Mouse (Mus musculus) NIH3T3 (cell line): Measurements from ENCODE around the gene Lin7a.

Source experiments
- DNase-seq: peaks from one replicate; pipeline ENCODE4 v3.0.0-alpha.2; 2012; ENCODE audit warnings: low read depth

Lin7a gene

GRCm38 (mm10) chr10:107323865-107324264 lies 52.4 kb downstream of the Lin7a start:
- no peak for DNase-seq

GRCm38 (mm10) chr10:107325558-107325957 lies 54.1 kb downstream of the Lin7a start:
- no peak for DNase-seq

- DNase-seq: no peak
These were observed 68.0 kb downstream of the Lin7a start for GRCm38 (mm10) chr10:107339524-107339923.

- DNase-seq: no peak
These were observed 69.7 kb downstream of the Lin7a start for GRCm38 (mm10) chr10:107341151-107341550.

GRCm38 (mm10) chr10:107344200-107344599 lies 72.7 kb downstream of the Lin7a start:
- DNase-seq: no peak

GRCm38 (mm10) chr10:107347842-107348241 lies 76.4 kb downstream of the Lin7a start:
- DNase-seq: no peak

GRCm38 (mm10) chr10:107351696-107352485 lies 80.4 kb downstream of the Lin7a start:
- no peak for DNase-seq

GRCm38 (mm10) chr10:107353483-107353882 lies 82.0 kb downstream of the Lin7a start:
- DNase-seq: no peak

- DNase-seq: no peak
These were observed 87.1 kb downstream of the Lin7a start for GRCm38 (mm10) chr10:107358443-107359040.

GRCm38 (mm10) chr10:107359296-107359695 lies 87.8 kb downstream of the Lin7a start:
- no peak for DNase-seq

- DNase-seq: no peak
These were observed 90.1 kb downstream of the Lin7a start for GRCm38 (mm10) chr10:107361546-107361945.

- no peak for DNase-seq
These were observed 90.5 kb downstream of the Lin7a start for GRCm38 (mm10) chr10:107362026-107362425.

- no peak for DNase-seq
These were observed 91.7 kb downstream of the Lin7a start for GRCm38 (mm10) chr10:107363049-107363816.

GRCm38 (mm10) chr10:107377218-107377617 lies 105.7 kb downstream of the Lin7a start:
- no peak for DNase-seq

GRCm38 (mm10) chr10:107381143-107381746 lies 109.8 kb downstream of the Lin7a start:
- no peak for DNase-seq

GRCm38 (mm10) chr10:107383825-107384224 lies 112.3 kb downstream of the Lin7a start:
- DNase-seq: no peak

- peak; percentile 2 for DNase-seq
These were observed 118.0 kb downstream of the Lin7a start for GRCm38 (mm10) chr10:107389505-107389904.

GRCm38 (mm10) chr10:107405347-107405746 lies 133.9 kb downstream of the Lin7a start:
- no peak for DNase-seq

GRCm38 (mm10) chr10:107418306-107418705 lies 146.8 kb downstream of the Lin7a start:
- no peak for DNase-seq

- no peak for DNase-seq
These were observed 165.5 kb downstream of the Lin7a start for GRCm38 (mm10) chr10:107436967-107437366.

GRCm38 (mm10) chr10:107442781-107443180 lies 171.3 kb downstream of the Lin7a start:
- DNase-seq: peak; percentile 71
